8 mouse cellular contexts compared by ENCODE assay signal in the genomic region with DNA sequence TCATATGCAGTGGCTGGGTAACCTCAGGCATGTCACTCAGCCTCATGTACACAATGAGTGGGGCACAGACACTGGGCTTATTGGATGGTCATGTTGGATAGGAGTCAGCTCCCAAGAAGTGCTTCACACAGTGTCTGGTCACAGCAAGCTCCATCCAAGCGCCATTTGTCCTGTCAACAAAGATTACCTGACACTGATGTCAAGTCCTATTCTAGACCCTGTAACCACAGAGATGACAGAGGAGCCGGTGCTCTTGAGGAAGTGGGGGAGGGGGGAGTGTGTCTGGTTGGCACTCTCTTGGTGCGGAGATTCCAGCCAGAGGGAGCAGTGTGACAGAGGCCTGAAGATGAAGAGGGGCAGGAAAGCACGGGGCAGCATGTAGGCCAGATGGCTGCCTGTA. TPM values are rescaled to one million over a fixed set of nuclear protein-coding genes. Genes with fewer than 3 reads are reported as not detected.
DNase-seq lines count a peak whose midpoint lies in the region; ATAC-seq and TF ChIP-seq lines count a peak whose summit lies in the region.

No protein-coding gene starts in this region.

- H3K9me3 ChIP-seq in CH12.LX (replicated peaks; ENCODE audit: low read length), result no peaks in the 10 kb centered on the region
- H3K9me3 ChIP-seq in heart, embryonic 16.5 days (replicated peaks; ENCODE audit: control insufficient read depth, low read length), result no peaks in the 10 kb centered on the region
- no peaks in the 10 kb centered on the region for H3K9me3 ChIP-seq in midbrain, embryonic 11.5 days (ENCODE audit: control insufficient read depth, low read length)

- peak overlapping the region; percentile 67; the same call in 1 of the 2 replicates for H3K9ac ChIP-seq in CH12.LX (ENCODE audit: insufficient read depth, low read depth)
- H3K9ac ChIP-seq in heart, embryonic 16.5 days (ENCODE audit: low read length), result no peak overlapping the region
- H3K9ac ChIP-seq in midbrain, embryonic 11.5 days (ENCODE audit: low read length), result no peak overlapping the region

- no peaks in the 10 kb centered on the region for H3K27me3 ChIP-seq in CH12.LX (replicated peaks)
- H3K27me3 ChIP-seq in heart, embryonic 16.5 days (ENCODE audit: control insufficient read depth, insufficient read depth, low read length), result no peaks in the 10 kb centered on the region
- H3K27me3 ChIP-seq in midbrain, embryonic 11.5 days (ENCODE audit: control insufficient read depth, insufficient read depth, low read length), result no peaks in the 10 kb centered on the region

- H3K27ac ChIP-seq in CH12.LX (ENCODE audit: insufficient read depth, low read depth), result peak overlapping the region; percentile 90
- peak overlapping the region; percentile 97 for H3K27ac ChIP-seq in heart, embryonic 16.5 days (ENCODE audit: low read length)
- H3K27ac ChIP-seq in midbrain, embryonic 11.5 days (ENCODE audit: low read depth, low read length), result no peak overlapping the region

- peaks cover 21 to 23% of the 10 kb centered on the region in 2 experiments for H3K36me3 ChIP-seq in CH12.LX (replicated peaks in 1 of 2; ENCODE audit: control insufficient read depth in 1 of 2, insufficient read depth in 1 of 2, low read length in 1 of 2)
- H3K36me3 ChIP-seq in heart, embryonic 16.5 days (ENCODE audit: control insufficient read depth, insufficient read depth), result peaks cover 13% of the 10 kb centered on the region
- H3K36me3 ChIP-seq in midbrain, embryonic 11.5 days (ENCODE audit: control insufficient read depth, insufficient read depth, low read length), result no peaks in the 10 kb centered on the region

- DNase-seq in heart, adult 18-20 months, result peak; percentile 68 to 80
- DNase-seq in heart, adult 8-10 months (ENCODE audit: low spot score), result no peak
- DNase-seq in CH12.LX (ENCODE audit: extremely low read depth), result no peak
- peak; percentile 87 for DNase-seq in midbrain, embryonic 11.5 days (ENCODE audit: low spot score, missing footprints)
- no peak for DNase-seq in frontal cortex, postnatal 14 days (ENCODE audit: low spot score in 2 of 2)
- DNase-seq in embryo, embryonic 10.5 days (ENCODE audit: low spot score), result no peak

- H3K4me2 ChIP-seq in CH12.LX (ENCODE audit: insufficient read depth, low read depth, poor library complexity, severe bottlenecking), result no peak overlapping the region
- H3K4me2 ChIP-seq in heart, embryonic 16.5 days (ENCODE audit: low read depth, low read length), result no peak overlapping the region
- H3K4me2 ChIP-seq in midbrain, embryonic 11.5 days, result no peak overlapping the region

- 20% methylated on average over 4 of the region's 4 CpGs for WGBS in heart, embryonic 16.5 days
- 61% methylated on average over 4 of the region's 4 CpGs for WGBS in midbrain, embryonic 11.5 days

- dilution Hi-C loops in CH12.LX (cut with MboI; ENCODE audit: extremely low pct_ligation_motif_present, extremely low pct_unique_long_range_greater_than_20kb, low sequenced_read_pairs), result no loop called here

- in situ Hi-C loops in CH12.LX (cut with MboI; ENCODE audit: low pct_ligation_motif_present, low pct_unique_long_range_greater_than_20kb, low sequenced_read_pairs), result loop anchor here (25.0 kb wide), 1 partner anchor 486 kb away; the partner anchor contains the start of gene Gm17455

- peak; percentile 15; the same call in 1 of the 2 replicates for ATAC-seq in heart, embryonic 16.5 days (replicated peaks; ENCODE audit: extremely low read depth, insufficient read depth, low FRiP score)
- ATAC-seq in midbrain, embryonic 11.5 days (ENCODE audit: low FRiP score), result no peak
- no peak for ATAC-seq in erythroblast, adult 5-6 weeks (replicated peaks; ENCODE audit: low FRiP score, poor library complexity, severe bottlenecking)

- TF ChIP-seq CTCF in CH12.LX (conservative IDR thresholded peaks at IDR 0.05 in 1 of 2, IDR thresholded peaks at IDR 0.05 in 1 of 2; ENCODE audit: low read depth in 2 of 2, low read length in 2 of 2), result no peak

- peak; percentile 40; the same call in 1 of the 2 replicates for TF ChIP-seq EP300 in CH12.LX (IDR thresholded peaks at IDR 0.05; ENCODE audit: low read length)

- no peak for TF ChIP-seq RAD21 in CH12.LX (IDR thresholded peaks at IDR 0.05; ENCODE audit: low read depth, low read length)

- peaks cover 64 to 79% of the 10 kb centered on the region in 2 experiments for H3K4me1 ChIP-seq in CH12.LX (ENCODE audit: control insufficient read depth in 1 of 2, insufficient read depth in 2 of 2)
- peaks cover 60% of the 10 kb centered on the region for H3K4me1 ChIP-seq in heart, embryonic 16.5 days (ENCODE audit: control insufficient read depth, insufficient read depth, low read length)
- peaks cover 57% of the 10 kb centered on the region for H3K4me1 ChIP-seq in midbrain, embryonic 11.5 days (ENCODE audit: control insufficient read depth, insufficient read depth, low read length)

- H3K79me2 ChIP-seq in CH12.LX (replicated peaks; ENCODE audit: control insufficient read depth, extremely low read depth, insufficient read depth, poor library complexity, severe bottlenecking), result no peaks in the 10 kb centered on the region

- TF ChIP-seq POLR2A in CH12.LX (IDR thresholded peaks at IDR 0.05; ENCODE audit: low read depth, low read length), result no peak

- peak overlapping the region in 1 of 3 experiments; percentile 14 for H3K4me3 ChIP-seq in CH12.LX (replicated peaks in 1 of 3; ENCODE audit: low read depth in 2 of 3, low read length in 2 of 3, poor library complexity in 1 of 3)
- no peak overlapping the region for H3K4me3 ChIP-seq in heart, embryonic 16.5 days (ENCODE audit: low read length)
- no peak overlapping the region for H3K4me3 ChIP-seq in midbrain, embryonic 11.5 days (ENCODE audit: low read depth, low read length)

TF ChIP-seq in CH12.LX, 34 proteins besides CTCF, POLR2A, EP300 and RAD21 (continues in another document):
- no peak for TF ChIP-seq RCOR1 (conservative IDR thresholded peaks at IDR 0.05; ENCODE audit: low read depth, low read length)
- TF ChIP-seq USF1 (IDR thresholded peaks at IDR 0.05; ENCODE audit: low read depth, low read length), result no peak
- no peak for TF ChIP-seq HCFC1 (IDR thresholded peaks at IDR 0.05; ENCODE audit: low read depth, low read length)
- TF ChIP-seq BHLHE40 (IDR thresholded peaks at IDR 0.05; ENCODE audit: low read depth, low read length), result peak; percentile 46
- TF ChIP-seq POLR2AphosphoS2 (IDR thresholded peaks at IDR 0.05; ENCODE audit: low read depth, low read length), result no peak
- TF ChIP-seq NELFE (IDR thresholded peaks at IDR 0.05; ENCODE audit: low read depth, low read length), result no peak
- TF ChIP-seq MAFK (IDR thresholded peaks at IDR 0.05; ENCODE audit: insufficient replicate concordance, low read length), result no peak
- no peak for TF ChIP-seq E2F4 (IDR thresholded peaks at IDR 0.05; ENCODE audit: insufficient replicate concordance, low read depth, low read length)
- TF ChIP-seq CHD2 (IDR thresholded peaks at IDR 0.05; ENCODE audit: low read length), result peak; percentile 86
- no peak for TF ChIP-seq CHD1 (IDR thresholded peaks at IDR 0.05; ENCODE audit: low read depth, low read length)
- TF ChIP-seq TCF12 (IDR thresholded peaks at IDR 0.05; ENCODE audit: low read depth, low read length), result peak; percentile 64; the same call in 1 of the 2 replicates
- TF ChIP-seq UBTF (IDR thresholded peaks at IDR 0.05; ENCODE audit: low read depth, low read length), result no peak
- peak; percentile 19; the same call in 1 of the 2 replicates for TF ChIP-seq MAX (IDR thresholded peaks at IDR 0.05; ENCODE audit: low read length)
- no peak for TF ChIP-seq SMC3 (IDR thresholded peaks at IDR 0.05; ENCODE audit: low read depth, low read length)
- no peak for TF ChIP-seq JUND (conservative IDR thresholded peaks at IDR 0.05; ENCODE audit: low read depth, low read length)
- TF ChIP-seq ZKSCAN1 (IDR thresholded peaks at IDR 0.05; ENCODE audit: borderline replicate concordance, low read depth, low read length), result no peak
- peak; percentile 28; the same call in 1 of the 2 replicates for TF ChIP-seq IRF4 (IDR thresholded peaks at IDR 0.05; ENCODE audit: low read depth, low read length)
- TF ChIP-seq MAZ (IDR thresholded peaks at IDR 0.05; ENCODE audit: low read depth, low read length), result peak; percentile 57; the same call in 1 of the 2 replicates
- peak; percentile 53 for TF ChIP-seq ETS1 (conservative IDR thresholded peaks at IDR 0.05; ENCODE audit: low read depth, low read length)
- TF ChIP-seq MYC (IDR thresholded peaks at IDR 0.05; ENCODE audit: low read depth, low read length), result no peak
- TF ChIP-seq GABPA (IDR thresholded peaks at IDR 0.05; ENCODE audit: insufficient replicate concordance, low read depth, low read length), result no peak
- TF ChIP-seq TBP (conservative IDR thresholded peaks at IDR 0.05; ENCODE audit: low read depth, low read length), result no peak
- TF ChIP-seq USF2 (conservative IDR thresholded peaks at IDR 0.05; ENCODE audit: low read depth, low read length), result no peak
- TF ChIP-seq ZC3H11A (IDR thresholded peaks at IDR 0.05; ENCODE audit: low read depth, low read length), result no peak
- no peak for TF ChIP-seq ZNF384 (IDR thresholded peaks at IDR 0.05; ENCODE audit: low read depth, low read length)
- peak; percentile 64 for TF ChIP-seq SIN3A (IDR thresholded peaks at IDR 0.05; ENCODE audit: low read length)

RNA-seq across cellular contexts. Expression of gene Dnajb12, which starts 21.6 kb away (rescaled TPM):
- 10 to 100 TPM; 38.6 to 42.3 TPM for total RNA-seq in heart, adult 18-20 months (2021)
- 10 to 100 TPM; 38.1 to 44.8 (median 44.4) TPM for total RNA-seq in heart, adult 8-10 months (2022)
- total RNA-seq in CH12.LX (2012; rRNA removed) (17.0 and 21.5 TPM in 2 replicates), CH12.LX (2014; rRNA removed) (13.1 and 13.9 TPM in 2 replicates)
- 30.3 and 35.9 TPM in 2 replicates for polyA plus RNA-seq in CH12.LX (2012; ENCODE audit: insufficient read length, low read depth)
- 22.1 and 26.3 TPM in 2 replicates for polyA plus RNA-seq in heart, embryonic 16.5 days (2015; fragmentation: Nextera tagmentation; extraction: Ambion mirVana)
- polyA plus RNA-seq in midbrain, embryonic 11.5 days (2014; fragmentation: Nextera tagmentation; extraction: Ambion mirVana), result 21.0 and 22.4 TPM in 2 replicates
- 13.6 and 28.2 TPM in 2 replicates for total RNA-seq in erythroblast, adult 5-6 weeks (2015; ENCODE audit: low replicate concordance)
- total RNA-seq in erythroblast, adult 5-6 weeks (2017; ENCODE audit: low replicate concordance), result 39.8 and 43.4 TPM in 2 replicates

RNA-seq across cellular contexts. Expression of gene Ddit4, which starts 50.7 kb away (rescaled TPM):
- total RNA-seq in heart, adult 18-20 months (2021), result 100 to 1,000 TPM; 158 to 190 TPM
- 10 to 100 TPM; 22.1 to 74.4 (median 55.6) TPM for total RNA-seq in heart, adult 8-10 months (2022)
- total RNA-seq in CH12.LX (2012; rRNA removed) (45.7 and 136 TPM in 2 replicates), CH12.LX (2014; rRNA removed) (37.5 and 50.6 TPM in 2 replicates)
- 38.9 and 39.5 TPM in 2 replicates for polyA plus RNA-seq in CH12.LX (2012; ENCODE audit: insufficient read length, low read depth)
- 29.0 and 31.9 TPM in 2 replicates for polyA plus RNA-seq in heart, embryonic 16.5 days (2015; fragmentation: Nextera tagmentation; extraction: Ambion mirVana)
- 4.1 and 4.5 TPM in 2 replicates for polyA plus RNA-seq in midbrain, embryonic 11.5 days (2014; fragmentation: Nextera tagmentation; extraction: Ambion mirVana)
- total RNA-seq in erythroblast, adult 5-6 weeks (2015; ENCODE audit: low replicate concordance), result 1.7 TPM in 1 of 2 replicates, not detected in the other
- 0.17 and 0.84 TPM in 2 replicates for total RNA-seq in erythroblast, adult 5-6 weeks (2017; ENCODE audit: low replicate concordance)

Comparison
In these comparisons a context has a peak if more than half of its experiments do, and no peak if none do; other contexts are left out.
1. DNase-seq: peak in heart, adult 18-20 months (2 of 2) and midbrain, embryonic 11.5 days (single experiment); none in heart, adult 8-10 months (single experiment), CH12.LX (single experiment), frontal cortex, postnatal 14 days (0 of 2) and embryo, embryonic 10.5 days (single experiment).
2. RNA of gene Ddit4, which starts 50.7 kb away (total RNA-seq): 158 to 190 TPM in heart, adult 18-20 months, 37.5 to 136 TPM in CH12.LX and 22.1 to 74.4 TPM in heart, adult 8-10 months; 0.17 to 1.7 TPM in erythroblast, adult 5-6 weeks; every median in the first group is over 4 times any median in the second.